ENCODE assay signal across 8 mouse cellular contexts in genomic region chrX:94635961-94636563, GRCm38 (mm10). TPM values are rescaled to one million over a fixed set of nuclear protein-coding genes. Genes with fewer than 3 reads are reported as not detected.
A peak's percentile ranks its signal among the peaks of the same experiment; 100 is the strongest.
DNase-seq lines count a peak whose midpoint lies in the region; ATAC-seq and TF ChIP-seq lines count a peak whose summit lies in the region.

Gspt2 (plus strand) TSS chrX:94636069.

- H3K9me3 ChIP-seq in limb, embryonic 13.5 days: no peaks in the 10 kb centered on the region
- H3K9me3 ChIP-seq in midbrain, embryonic 13.5 days: no peaks in the 10 kb centered on the region
- H3K9me3 ChIP-seq in stomach, embryonic 15.5 days: no peaks in the 10 kb centered on the region

- no peaks in the 10 kb centered on the region for H3K36me3 ChIP-seq in spleen, adult 2 months (ENCODE audit: control insufficient read depth, insufficient read depth, low read length)
- no peaks in the 10 kb centered on the region for H3K36me3 ChIP-seq in heart, adult 2 months (ENCODE audit: control insufficient read depth, insufficient read depth, low read length)
- no peaks in the 10 kb centered on the region for H3K36me3 ChIP-seq in kidney, adult 2 months (ENCODE audit: control insufficient read depth, insufficient read depth, low read length)
- no peaks in the 10 kb centered on the region for H3K36me3 ChIP-seq in limb, embryonic 13.5 days
- peaks cover 3% of the 10 kb centered on the region; the same call in 1 of the 2 replicates for H3K36me3 ChIP-seq in midbrain, embryonic 13.5 days
- no peaks in the 10 kb centered on the region for H3K36me3 ChIP-seq in stomach, embryonic 15.5 days

- H3K4me2 ChIP-seq in limb, embryonic 13.5 days (replicated peaks): peak within 1 kb of the TSS; percentile 59
- peak within 1 kb of the TSS; percentile 60 for H3K4me2 ChIP-seq in midbrain, embryonic 13.5 days (replicated peaks)
- peak within 1 kb of the TSS; percentile 51 for H3K4me2 ChIP-seq in stomach, embryonic 15.5 days

- H3K4me1 ChIP-seq in spleen, adult 2 months (ENCODE audit: control insufficient read depth, insufficient read depth, insufficient read length): peaks cover 3% of the 10 kb centered on the region; the same call in 1 of the 2 replicates
- no peaks in the 10 kb centered on the region for H3K4me1 ChIP-seq in heart, adult 2 months (ENCODE audit: control insufficient read depth, insufficient read depth, low read length)
- no peaks in the 10 kb centered on the region for H3K4me1 ChIP-seq in kidney, adult 2 months (ENCODE audit: control insufficient read depth, insufficient read depth, low read length)
- no peaks in the 10 kb centered on the region for H3K4me1 ChIP-seq in limb, embryonic 13.5 days
- H3K4me1 ChIP-seq in midbrain, embryonic 13.5 days (replicated peaks): peaks cover 16% of the 10 kb centered on the region
- no peaks in the 10 kb centered on the region for H3K4me1 ChIP-seq in stomach, embryonic 15.5 days

- peak; percentile 89 for ATAC-seq in limb, embryonic 13.5 days (ENCODE audit: low FRiP score, low read depth)
- ATAC-seq in midbrain, embryonic 13.5 days: peak; percentile 97
- peak; percentile 75; the same call in 1 of the 2 replicates for ATAC-seq in stomach, embryonic 15.5 days (ENCODE audit: insufficient read depth, low FRiP score, low read depth)

- DNase-seq in spleen, adult 2 months (ENCODE audit: low read depth in 1 of 2, low spot score in 2 of 2): no peak
- no peak for DNase-seq in spleen, adult 18-20 months
- DNase-seq in embryo, embryonic 9.5 days (ENCODE audit: extremely low spot score): peak; percentile 65
- peak; percentile 31 to 32 for DNase-seq in heart, adult 2 months
- peak; percentile 17 for DNase-seq in kidney, adult 2 months

- no peak for TF ChIP-seq CTCF in spleen, adult 2 months (IDR thresholded peaks at IDR 0.05; ENCODE audit: extremely low read depth, insufficient read depth, insufficient read length, insufficient replicate concordance)
- TF ChIP-seq CTCF in heart, adult 2 months (IDR thresholded peaks at IDR 0.05): no peak
- no peak for TF ChIP-seq CTCF in kidney, adult 2 months (conservative IDR thresholded peaks at IDR 0.05; ENCODE audit: insufficient read depth, insufficient read length, low read depth, low read length)

- no peak within 1 kb of the TSS for H3K27ac ChIP-seq in spleen, adult 2 months (ENCODE audit: insufficient read depth, low read length)
- H3K27ac ChIP-seq in heart, adult 2 months: no peak within 1 kb of the TSS
- no peak within 1 kb of the TSS for H3K27ac ChIP-seq in kidney, adult 2 months (ENCODE audit: insufficient read depth, low read depth, low read length)
- H3K27ac ChIP-seq in limb, embryonic 13.5 days: no peak within 1 kb of the TSS
- peak within 1 kb of the TSS; percentile 67 for H3K27ac ChIP-seq in midbrain, embryonic 13.5 days
- H3K27ac ChIP-seq in stomach, embryonic 15.5 days: no peak within 1 kb of the TSS

- H3K4me3 ChIP-seq in spleen, adult 2 months (ENCODE audit: extremely low read depth, insufficient read depth, insufficient read length): peak within 1 kb of the TSS; percentile 42
- H3K4me3 ChIP-seq in heart, adult 2 months: peak within 1 kb of the TSS; percentile 43
- peak within 1 kb of the TSS; percentile 94 for H3K4me3 ChIP-seq in kidney, adult 2 months (ENCODE audit: insufficient read depth, low read depth, low read length)
- H3K4me3 ChIP-seq in limb, embryonic 13.5 days: peak within 1 kb of the TSS; percentile 58
- peak within 1 kb of the TSS; percentile 49 for H3K4me3 ChIP-seq in midbrain, embryonic 13.5 days (replicated peaks)
- H3K4me3 ChIP-seq in stomach, embryonic 15.5 days (replicated peaks): peak within 1 kb of the TSS; percentile 50

- H3K27me3 ChIP-seq in spleen, adult 2 months (ENCODE audit: control insufficient read depth, insufficient read depth, low read length): no peaks in the 10 kb centered on the region
- H3K27me3 ChIP-seq in heart, adult 2 months (ENCODE audit: control insufficient read depth, insufficient read depth, low read length): no peaks in the 10 kb centered on the region
- no peaks in the 10 kb centered on the region for H3K27me3 ChIP-seq in kidney, adult 2 months (replicated peaks; ENCODE audit: control insufficient read depth, insufficient read depth, low read length)
- peaks cover 43% of the 10 kb centered on the region for H3K27me3 ChIP-seq in limb, embryonic 13.5 days
- peaks cover 2% of the 10 kb centered on the region; the same call in 1 of the 2 replicates for H3K27me3 ChIP-seq in midbrain, embryonic 13.5 days
- no peaks in the 10 kb centered on the region; the same call in 1 of the 2 replicates for H3K27me3 ChIP-seq in stomach, embryonic 15.5 days (replicated peaks)

- peak within 1 kb of the TSS; percentile 72 for H3K9ac ChIP-seq in heart, adult 2 months (ENCODE audit: low read depth, low read length)
- peak within 1 kb of the TSS; percentile 72 for H3K9ac ChIP-seq in limb, embryonic 13.5 days
- peak within 1 kb of the TSS; percentile 65 for H3K9ac ChIP-seq in midbrain, embryonic 13.5 days (replicated peaks)
- H3K9ac ChIP-seq in stomach, embryonic 15.5 days: peak within 1 kb of the TSS; percentile 5; the same call in 1 of the 2 replicates

- TF ChIP-seq EP300 in heart, adult 2 months (IDR thresholded peaks at IDR 0.05; ENCODE audit: insufficient read depth, low read depth, low read length): no peak

- WGBS in spleen, adult 2 months: 37% methylated on average over 53 of the region's 53 CpGs
- WGBS in heart, adult 2 months: 15% methylated on average over 53 of the region's 53 CpGs
- under 1% methylated on average over 53 of the region's 53 CpGs for WGBS in kidney, adult 2 months
- WGBS in limb, embryonic 13.5 days: 12% methylated on average over 53 of the region's 53 CpGs
- 21% methylated on average over 50 of the region's 53 CpGs for WGBS in midbrain, embryonic 13.5 days
- WGBS in stomach, embryonic 15.5 days: 14% methylated on average over 53 of the region's 53 CpGs

- no peak for TF ChIP-seq POLR2A in spleen, adult 2 months (IDR thresholded peaks at IDR 0.05; ENCODE audit: low read depth, low read length)
- TF ChIP-seq POLR2A in heart, adult 2 months (IDR thresholded peaks at IDR 0.05; ENCODE audit: insufficient read depth, low read depth, low read length): peak; percentile 27; the same call in 1 of the 2 replicates
- TF ChIP-seq POLR2A in kidney, adult 2 months (IDR thresholded peaks at IDR 0.05; ENCODE audit: low read depth, low read length): no peak

- no peaks in the 10 kb centered on the region for H3K79me2 ChIP-seq in heart, adult 2 months (replicated peaks; ENCODE audit: control insufficient read depth, insufficient read depth, low read length)

- intact Hi-C loops in heart, adult 2 months (cut with DNase I): no loop called here

RNA-seq across cellular contexts. Expression of gene Gspt2, which starts in this region (rescaled TPM):
- polyA plus RNA-seq in spleen, adult 2 months (2012; rRNA removed): 0.89 and 1.4 TPM in 2 replicates
- under 1 TPM; 0.29 to 0.61 TPM for total RNA-seq in heart, adult 2 months (2021)
- 0.39 and 0.47 TPM in 2 replicates for polyA plus RNA-seq in heart, adult 2 months (2012; rRNA removed)
- polyA plus RNA-seq in kidney, adult 2 months (2012; rRNA removed): 0.88 and 1.3 TPM in 2 replicates
- polyA plus RNA-seq in limb, embryonic 13.5 days (2015; fragmentation: Nextera tagmentation; extraction: Ambion mirVana): 7.4 and 7.9 TPM in 2 replicates
- polyA plus RNA-seq in midbrain, embryonic 13.5 days (2015; fragmentation: Nextera tagmentation; extraction: Ambion mirVana): 17.7 and 20.5 TPM in 2 replicates
- polyA plus RNA-seq in stomach, embryonic 15.5 days (2015; fragmentation: Nextera tagmentation; extraction: Ambion mirVana): 5.2 and 5.4 TPM in 2 replicates

Comparison
In these comparisons a context has a peak if more than half of its experiments do, and no peak if none do; other contexts are left out.
1. Peak in DNase-seq, H3K4me3 ChIP-seq and H3K9ac ChIP-seq in heart, adult 2 months; RNA of the gene not detected or under 1 TPM.
2. DNase-seq: peak in embryo, embryonic 9.5 days (single experiment) and kidney, adult 2 months (single experiment); none in spleen, adult 2 months (0 of 2) and spleen, adult 18-20 months (0 of 2).
3. H3K4me3 ChIP-seq: peak in every context shown above with its lines; median percentile 94 in kidney, adult 2 months; 58 in limb, embryonic 13.5 days; 50 in stomach, embryonic 15.5 days; 49 in midbrain, embryonic 13.5 days; 43 in heart, adult 2 months; 42 in spleen, adult 2 months.
4. H3K9ac ChIP-seq: peak in every context shown above with its lines; median percentile 72 in heart, adult 2 months; 72 in limb, embryonic 13.5 days; 65 in midbrain, embryonic 13.5 days; 5 in stomach, embryonic 15.5 days.
5. Peak in every context shown above with its lines, with median percentiles within 50 percentile points of each other: ATAC-seq and H3K4me2 ChIP-seq.